Mouse (Mus musculus) embryo, embryonic 9.5 days (tissue): Measurements from ENCODE around the gene C3ar1.

ENCODE experiments used
- DNase-seq: peaks from one replicate; pipeline ENCODE4 v3.0.0-alpha.2; 2017; ENCODE audit errors: extremely low spot score

C3ar1 gene

DNA sequence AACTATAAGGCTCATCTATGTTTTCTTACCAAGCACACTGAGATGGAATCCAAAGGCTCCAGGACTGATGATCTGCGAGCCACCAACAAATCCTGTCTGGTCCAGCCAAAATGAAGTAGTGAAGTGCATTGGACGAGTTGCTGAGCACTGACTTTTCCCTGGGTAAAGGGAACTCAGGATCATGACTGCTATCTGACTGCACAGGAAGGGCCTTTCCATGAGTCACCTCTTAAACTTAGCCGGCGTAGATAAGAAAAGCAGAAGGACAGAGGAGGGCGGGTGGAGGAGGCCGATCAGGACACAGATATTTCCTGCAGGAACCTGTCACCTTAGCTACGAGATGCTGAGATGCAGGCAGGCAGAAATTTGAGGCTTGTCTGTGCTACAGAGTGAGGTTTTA, at the start of gene C3ar1:
Gene C3ar1, minus strand, starts transcription at position 207 of the 400 bp plus-strand sequence.
- no peak for DNase-seq

DNA sequence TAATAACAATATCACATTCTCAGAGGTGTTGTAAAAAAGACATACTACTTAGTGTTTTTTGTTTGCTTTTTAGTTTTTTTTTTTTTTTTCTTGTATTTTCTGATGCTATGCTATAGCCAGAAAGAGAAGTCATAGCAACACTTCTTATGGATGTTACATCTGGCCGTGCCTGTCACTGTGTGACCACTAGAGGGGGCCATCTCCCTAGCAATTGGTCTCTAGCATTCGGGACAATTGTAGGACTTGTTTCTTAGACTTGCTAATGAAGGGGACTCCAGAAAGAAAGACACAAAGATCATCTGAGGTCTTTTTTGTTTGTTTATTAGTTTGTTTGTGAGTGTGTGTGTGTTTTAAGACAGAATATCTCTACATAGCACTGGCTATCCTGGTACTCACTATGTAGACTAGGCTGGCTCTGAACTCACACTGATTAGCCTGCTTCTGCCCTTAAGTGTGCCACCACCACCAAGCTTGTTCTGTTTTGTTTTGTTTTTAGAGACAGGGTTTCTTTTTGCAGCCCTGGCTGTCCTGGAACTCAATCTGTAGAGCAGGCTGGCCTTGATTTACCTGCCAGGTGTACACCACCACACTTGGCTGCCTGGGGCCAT, 36.6 kb upstream of the C3ar1 start:
- DNase-seq: peak; percentile 55

DNA sequence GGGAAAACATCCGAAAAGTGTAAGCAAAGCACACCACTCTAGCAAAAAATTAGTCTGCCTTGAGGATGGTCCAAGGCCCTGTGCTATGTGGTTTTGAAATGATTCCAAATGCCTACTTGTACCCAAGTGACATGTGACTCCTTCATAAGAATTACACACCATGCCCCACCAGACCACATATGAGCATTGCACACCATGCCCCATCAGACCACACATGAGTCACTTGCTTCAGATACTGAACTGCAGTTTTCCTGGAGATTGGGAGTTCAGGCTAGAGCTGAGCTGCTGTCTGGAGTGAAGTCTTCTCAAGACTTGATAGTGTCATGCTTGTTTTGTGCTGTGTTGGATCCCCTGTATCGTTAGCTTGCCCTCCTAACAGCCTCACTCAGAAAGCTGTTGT, 33.6 kb upstream of the C3ar1 start:
- no peak for DNase-seq

DNA sequence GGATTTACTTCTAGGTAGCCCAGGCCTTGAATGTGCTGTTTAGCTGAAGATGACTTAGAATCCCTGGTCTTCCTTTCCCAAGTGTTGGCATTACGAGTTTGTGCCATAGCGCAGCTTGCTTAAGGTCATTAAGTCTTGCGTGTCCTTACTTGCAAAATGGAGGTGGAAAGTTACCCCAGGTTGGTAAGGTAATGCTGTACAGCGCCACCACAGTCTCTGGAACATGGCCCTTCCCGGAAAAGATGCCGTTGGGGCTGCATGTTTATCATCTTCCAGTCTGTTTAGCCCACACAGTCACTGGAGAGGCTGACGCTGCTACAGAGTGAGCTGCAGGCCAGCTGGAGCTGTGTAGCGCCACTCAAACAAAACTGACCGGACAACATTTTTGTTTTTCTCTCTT, 27.6 kb upstream of the C3ar1 start:
- no peak for DNase-seq

DNA sequence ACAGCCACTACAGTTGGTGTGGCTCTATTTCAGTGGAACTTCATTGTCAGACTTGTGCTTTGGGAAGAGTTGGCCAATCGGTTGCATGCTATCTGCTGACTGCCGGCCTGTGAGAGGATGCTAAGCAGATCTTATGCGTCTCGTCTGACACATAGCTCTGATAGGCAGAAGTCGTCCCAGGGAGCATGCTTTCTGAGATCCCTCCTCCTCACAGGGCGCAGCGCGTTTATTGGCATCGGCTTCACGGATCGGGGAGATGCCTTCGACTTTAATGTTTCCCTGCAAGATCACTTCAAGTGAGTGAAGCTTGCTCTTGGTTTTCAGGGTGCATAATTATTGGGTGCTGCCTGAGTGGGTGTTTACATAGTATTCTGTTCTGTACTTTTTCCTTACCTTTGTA, 25.3 kb upstream of the C3ar1 start:
- no peak for DNase-seq

DNA sequence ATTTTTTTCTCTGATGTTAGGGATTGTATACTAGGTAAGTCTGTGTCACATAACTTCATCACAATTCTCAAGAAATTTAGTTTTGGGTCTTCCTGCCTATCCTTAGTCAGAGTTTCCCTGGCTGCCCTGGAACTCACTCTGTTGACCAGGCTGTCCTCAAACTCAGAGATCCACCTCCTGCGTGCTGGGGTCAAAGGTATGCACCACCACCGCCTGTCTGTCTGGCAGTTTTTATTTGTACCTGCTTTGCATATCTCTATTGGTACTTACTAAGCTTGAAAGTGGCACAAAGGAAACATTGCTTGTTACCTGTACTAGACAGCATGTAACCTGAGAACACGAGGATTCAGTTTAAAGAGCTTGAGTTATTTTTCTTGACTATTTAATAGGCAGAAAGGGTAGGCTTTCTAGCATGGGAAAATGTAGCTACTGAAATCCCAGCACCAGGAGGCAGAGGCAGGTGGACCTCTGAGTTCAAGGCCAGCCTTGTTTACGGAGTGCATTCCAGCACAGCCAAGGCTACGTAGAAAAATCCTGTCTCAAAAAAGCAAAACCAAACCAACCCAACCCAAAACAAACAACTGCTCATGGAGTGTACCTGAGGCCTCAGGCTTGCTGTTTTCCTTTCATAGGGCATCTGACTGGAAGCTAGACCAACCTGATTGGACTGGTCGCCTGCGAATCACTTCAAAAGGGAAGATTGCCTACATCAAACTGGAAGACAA, 24.0 kb upstream of the C3ar1 start:
- DNase-seq: no peak

DNA sequence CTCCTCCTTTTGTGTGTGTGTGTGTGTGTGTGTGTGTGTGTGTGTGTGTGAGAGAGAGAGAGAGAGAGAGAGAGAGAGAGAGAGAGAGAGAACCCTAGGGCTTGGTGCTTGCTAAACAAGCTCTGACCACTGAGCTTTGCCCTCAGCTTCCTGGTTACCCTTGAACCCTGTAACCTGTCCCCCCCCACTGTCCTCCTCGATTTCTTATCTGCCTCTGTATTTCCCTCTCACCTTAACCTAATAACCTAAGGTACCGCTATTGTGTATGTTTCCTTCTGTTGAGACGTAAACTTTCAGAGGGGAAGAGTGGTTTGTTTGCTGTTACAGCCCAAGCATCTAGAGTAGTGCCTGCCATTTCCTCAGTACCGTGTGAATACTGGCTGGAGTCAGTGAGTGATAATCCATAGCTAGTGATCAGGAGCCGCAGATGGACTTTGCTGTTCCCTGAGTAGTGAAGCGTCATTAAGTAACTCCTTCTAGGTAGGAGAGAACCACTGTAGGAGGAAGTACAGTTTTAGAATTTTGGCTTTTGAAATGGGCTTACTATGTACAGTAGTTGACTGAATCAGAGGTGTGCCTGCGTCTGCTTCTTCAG, 23.3 kb upstream of the C3ar1 start:
- no peak for DNase-seq

DNA sequence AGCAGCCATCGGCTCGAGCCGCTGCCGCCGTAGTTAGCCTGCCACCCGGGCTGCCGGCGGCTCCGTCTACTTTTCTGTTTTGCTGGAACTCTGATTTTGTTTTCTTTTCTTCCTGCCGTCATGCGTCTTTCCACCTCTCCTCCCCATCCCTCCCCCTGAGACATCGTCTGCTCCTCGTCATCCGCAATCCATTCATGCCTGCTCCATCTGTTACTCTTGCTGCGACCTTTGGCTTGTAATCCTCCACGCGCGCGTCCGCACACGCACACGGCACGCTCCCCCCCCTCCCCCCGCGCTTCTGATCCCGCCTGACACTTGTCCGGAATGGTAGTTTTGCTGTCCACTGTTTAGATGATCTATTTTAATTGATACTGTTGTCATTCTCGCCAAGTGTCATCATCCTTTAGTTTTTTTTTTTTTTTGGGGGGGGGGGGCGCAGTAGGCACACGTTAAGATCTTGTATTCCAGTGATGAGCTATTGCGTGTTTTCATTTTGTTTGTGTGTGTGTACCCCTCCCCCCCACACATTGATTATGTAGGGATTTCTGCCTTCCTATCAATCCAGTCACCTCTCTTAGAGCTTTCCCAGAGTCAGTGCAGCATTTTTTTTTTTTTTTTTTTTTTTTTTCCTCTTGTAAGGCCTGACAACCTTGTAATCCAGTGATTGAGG, 18.9 kb upstream of the C3ar1 start:
- no peak for DNase-seq

DNA sequence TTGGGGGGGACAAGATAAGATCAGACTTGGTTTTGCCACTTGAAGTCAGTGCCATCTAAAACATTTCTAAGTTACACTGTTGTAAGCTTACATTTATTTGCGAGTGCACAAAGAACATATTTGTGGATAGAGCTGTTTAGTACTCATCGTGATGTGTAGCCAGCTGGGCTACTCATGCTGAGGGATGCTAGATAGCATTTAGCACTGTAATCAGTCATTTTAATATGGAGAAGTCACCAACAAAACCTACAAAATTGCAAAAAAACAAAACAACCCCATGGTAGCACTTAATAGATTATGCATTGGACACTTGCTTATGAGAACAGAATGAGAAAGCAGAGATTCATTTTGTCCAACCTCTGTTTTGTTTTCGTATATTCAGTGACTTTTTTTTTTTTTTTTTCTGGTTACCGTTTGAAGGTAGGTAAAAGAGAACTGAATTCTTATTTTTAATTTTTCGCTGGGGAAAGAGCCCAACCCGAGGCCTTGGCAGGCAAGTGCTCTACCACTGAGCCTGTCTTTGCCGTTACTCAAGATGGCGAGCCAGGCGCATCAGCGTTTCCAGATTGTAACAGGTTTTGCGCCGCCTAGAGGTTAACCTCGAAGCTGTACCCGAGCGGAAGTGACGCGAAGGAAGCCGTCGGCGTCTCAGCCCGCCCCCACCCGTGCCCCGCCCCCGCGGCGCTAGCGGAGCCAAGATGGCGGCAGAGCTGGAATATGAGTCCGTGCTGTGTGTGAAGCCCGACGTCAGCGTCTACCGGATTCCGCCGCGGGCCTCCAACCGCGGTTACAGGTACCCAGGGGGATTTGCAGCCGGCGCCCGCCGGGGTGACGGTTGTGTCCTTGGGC, 18.1 kb upstream of the C3ar1 start, which contains the start of gene Necap1:
Gene Necap1, plus strand, starts transcription at position 604 of the 849 bp plus-strand sequence.
- peak; percentile 95 for DNase-seq

DNA sequence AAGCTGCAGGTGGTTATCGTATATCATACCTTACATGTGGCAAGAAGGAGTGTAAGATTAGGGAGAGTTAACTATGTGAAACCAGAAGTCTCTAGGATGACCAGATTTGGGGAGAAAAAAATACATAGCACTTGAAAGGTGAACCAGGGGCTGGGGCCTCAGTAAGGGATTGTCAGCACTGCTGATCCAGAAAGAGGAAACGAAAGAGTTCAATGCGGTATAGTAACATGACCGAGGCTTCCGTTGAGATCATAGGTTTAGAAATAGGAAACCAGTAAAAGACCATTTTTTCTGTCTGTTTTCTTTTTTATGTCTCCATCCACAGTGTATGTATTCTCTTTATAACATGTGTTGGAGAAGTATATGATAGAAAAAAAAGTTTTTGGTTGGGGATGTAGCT, 16.8 kb upstream of the C3ar1 start:
- DNase-seq: no peak

DNA sequence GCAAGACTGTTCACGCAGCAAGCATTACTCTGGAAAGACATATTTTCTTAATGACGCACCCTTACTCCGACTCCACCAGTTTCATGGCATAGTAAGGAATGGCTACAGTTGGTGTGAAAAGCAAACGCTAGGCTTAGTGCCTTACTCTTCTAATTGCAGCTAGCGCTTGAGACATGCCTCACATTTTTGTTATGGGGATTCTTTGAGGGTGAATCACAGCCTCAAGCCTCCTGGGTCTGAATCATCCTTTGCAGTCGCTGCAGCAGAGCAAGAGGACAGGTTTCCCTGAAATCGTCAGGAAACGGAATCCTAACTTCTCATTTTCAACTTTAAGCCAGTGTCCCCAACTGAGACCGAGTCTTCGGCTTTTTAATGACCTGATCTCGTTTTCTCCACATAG, 13.9 kb upstream of the C3ar1 start:
- DNase-seq: no peak

DNA sequence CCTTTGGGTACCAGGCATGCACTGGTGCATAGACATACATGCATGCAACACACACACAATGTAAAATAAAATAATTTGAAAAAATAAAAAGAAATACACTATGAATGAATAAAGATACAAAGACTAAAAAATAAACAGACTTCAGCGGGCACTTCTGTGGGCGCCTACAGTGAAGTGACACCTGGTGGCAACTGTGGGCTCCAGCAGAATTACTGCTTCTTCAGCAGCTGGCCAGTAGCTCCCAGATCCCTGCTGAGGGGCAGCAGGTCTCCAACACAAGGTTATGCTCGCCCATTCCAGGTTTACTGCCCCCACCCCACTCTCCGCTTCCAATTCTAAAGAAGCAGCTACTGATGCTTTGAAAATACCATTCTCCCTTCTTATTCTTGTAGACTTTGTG, 12.0 kb upstream of the C3ar1 start:
- DNase-seq: no peak

DNA sequence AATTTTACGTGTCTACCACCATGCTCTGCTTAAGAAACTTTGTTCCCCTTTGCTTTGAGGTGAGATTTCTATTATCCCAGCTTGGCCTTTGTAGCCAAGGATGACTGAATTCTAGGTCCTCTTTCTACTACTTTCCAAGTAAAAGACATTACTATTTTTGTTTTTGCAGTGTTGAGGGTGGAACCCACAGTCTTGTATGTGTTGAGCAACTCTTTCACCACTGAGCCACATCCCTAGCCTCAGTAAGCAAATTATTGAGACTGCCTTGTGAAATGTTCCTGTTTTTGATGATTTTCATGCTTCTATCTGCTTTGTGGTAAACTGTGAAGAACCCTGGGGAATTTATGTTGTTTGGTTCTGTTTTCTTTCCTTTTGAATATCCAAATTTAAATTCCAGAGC, 6.9 kb upstream of the C3ar1 start:
- DNase-seq: no peak

DNA sequence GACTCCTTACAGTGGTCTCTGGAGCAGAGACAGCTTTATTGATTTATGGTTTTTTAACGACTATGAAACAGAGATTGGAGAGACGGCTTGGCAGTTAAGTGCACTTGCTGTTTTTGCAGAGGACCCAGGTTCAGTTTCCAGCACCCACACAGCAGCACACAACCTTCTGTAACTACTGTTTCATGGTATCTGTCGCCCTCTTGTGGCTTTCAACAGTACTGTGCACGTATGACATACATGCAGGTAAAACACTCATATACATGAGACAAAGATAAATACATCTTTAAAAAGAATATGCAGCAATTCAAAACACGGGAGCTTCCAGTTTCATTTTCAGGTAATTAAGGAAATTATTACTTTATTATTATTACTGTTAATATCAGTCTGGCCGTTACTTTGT, 6.5 kb upstream of the C3ar1 start:
- no peak for DNase-seq

DNA sequence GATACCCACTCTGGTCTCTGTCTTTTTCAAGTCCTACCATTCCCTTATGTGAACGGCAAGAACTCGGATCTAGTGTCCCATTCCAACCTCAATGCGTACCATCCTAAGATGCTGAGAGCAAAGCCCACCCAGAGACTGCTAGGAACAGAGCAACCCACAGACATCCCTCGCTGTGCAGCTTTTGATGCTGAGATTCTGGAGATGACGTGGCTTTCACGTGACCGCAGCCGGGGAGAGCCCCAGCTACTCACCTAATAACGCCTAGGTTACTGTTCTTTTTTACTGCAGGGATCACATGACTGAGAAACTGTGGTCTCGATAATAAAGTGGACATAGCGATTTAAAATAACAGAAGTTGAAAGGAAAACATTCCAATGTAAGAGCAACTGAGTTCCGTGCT, 1.4 kb downstream of the C3ar1 start:
- no peak for DNase-seq

DNA sequence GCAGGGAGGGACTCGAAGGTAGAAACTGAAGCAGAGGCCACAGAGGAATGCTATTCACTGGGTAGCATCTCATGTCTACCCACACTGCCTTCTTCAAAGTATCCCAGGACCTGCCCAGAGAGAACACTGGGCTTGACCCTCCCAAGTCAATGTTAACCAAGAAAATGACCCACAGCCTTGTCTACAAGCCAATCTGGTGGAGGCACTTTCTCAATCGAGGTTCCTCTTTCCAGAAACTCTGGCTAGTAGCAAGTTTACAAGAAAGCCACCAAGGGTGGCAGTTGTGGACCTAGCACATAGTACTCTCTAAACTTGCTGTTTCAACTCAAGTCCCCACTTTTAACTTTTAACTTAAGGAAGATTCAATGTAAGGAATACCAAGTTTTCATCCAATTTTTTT, 3.3 kb downstream of the C3ar1 start:
- no peak for DNase-seq

DNA sequence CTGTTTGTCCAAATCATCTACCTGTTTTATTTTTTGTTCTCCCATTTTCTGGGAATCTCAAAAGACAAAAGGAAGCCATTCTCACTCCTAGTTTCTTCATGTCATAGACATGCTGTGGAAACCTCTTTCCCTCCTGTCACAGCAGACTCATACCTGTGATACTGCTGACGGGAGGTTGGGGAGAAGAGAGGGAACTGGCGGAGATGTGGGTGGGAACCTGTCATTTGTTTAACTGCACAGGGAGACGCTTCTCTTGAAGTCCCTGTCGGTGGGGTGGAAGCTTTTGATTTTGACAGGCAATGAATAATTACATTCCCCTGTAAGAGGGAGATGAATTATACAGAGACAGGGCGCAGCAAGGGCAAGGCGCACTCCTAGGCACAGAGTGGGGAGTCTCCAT, 12.2 kb downstream of the C3ar1 start:
- DNase-seq: no peak

DNA sequence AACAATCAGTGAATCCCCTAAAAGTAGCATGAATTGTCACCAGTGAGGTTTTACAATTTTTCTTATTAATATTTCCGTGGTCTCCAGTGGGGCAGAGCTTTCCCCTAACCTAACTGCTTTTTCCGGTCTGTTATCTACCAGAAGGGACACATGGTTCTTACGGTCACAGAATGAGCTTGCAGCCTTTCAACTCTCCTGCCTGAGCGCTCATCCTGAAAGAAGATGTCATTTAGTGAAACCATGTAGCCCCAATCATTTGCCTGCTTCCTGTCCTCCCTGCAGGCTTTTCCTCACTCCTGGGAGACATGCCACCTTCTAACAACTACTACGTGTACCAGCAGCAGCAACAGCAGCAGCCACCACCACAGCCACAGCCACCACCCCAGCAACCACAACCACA, 18.4 kb downstream of the C3ar1 start:
- DNase-seq: no peak

DNA sequence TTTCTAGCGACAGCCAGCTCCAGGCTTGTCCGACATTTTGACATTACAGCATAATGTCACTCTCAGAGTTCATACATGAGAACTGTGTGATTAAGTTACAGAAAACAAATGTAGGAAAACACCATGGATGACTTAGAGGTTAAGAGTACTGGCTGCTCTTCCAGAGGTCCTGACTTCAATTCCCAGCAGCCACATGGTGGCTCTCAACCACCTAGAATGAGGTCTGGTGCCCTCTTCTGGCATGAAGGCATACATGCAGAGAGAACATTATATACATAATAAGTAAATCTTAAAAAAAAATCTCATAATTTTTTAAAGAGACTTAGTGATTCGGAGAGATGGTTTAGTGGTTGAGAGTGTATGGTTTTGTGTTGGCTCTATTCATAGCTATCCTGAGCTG, 19.0 kb downstream of the C3ar1 start:
- DNase-seq: no peak

DNA sequence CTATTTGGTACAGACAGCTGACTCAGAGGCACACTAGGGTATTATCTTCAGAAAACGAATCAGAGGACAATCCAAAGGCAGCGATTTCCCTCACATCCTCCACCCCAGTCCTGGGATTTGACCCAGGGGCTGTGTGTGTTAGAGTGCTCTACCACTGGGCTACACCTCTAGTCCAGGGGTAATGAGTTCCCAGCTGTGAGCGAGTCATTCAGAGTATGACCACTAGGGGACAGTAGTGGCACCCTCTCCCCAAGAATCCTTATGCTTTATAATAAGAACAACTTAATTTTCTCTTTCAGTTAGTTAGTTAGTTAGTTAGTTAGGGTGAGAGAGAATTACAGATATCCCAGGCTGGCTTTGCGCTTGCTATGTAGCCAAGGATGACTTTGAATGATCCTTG, 21.6 kb downstream of the C3ar1 start:
- DNase-seq: no peak

DNA sequence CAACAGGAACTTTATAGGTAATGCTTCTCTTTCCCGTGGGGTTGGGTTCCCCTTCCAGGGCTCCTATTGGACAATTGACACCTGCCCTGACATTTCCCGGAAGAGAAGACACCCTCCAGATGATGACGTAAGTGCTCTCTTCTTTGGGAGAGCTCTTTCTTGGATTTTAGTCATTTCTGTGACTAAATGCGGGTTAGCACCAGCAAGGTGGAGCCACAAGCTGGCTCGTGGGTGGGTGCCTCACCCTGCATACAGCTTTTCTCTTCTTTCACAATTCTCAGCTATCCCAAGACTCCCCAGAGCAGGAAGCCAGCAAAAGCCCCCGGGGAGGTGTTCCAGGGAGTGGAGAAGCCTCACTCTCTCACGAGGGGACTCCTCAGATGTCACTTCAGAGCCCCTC, 23.1 kb downstream of the C3ar1 start:
- DNase-seq: no peak

DNA sequence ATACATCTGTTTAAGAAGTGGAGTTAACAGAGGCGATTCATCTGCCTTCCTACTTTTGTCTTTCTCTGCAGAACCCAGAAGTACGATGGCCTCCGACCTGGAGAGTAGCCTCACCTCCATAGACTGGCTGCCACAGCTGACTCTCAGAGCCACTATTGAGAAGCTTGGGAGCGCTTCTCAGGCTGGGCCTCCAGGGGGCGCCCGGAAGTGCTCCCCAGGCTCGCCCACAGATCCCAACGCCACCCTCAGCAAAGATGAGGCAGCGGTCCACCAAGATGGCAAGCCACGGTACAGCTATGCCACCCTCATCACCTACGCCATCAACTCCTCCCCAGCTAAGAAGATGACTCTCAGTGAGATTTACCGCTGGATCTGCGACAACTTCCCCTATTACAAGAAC, 27.9 kb downstream of the C3ar1 start:
- DNase-seq: no peak
